Mouse (Mus musculus) adipocyte (in vitro differentiated cells): ENCODE measurements around the gene Abca12.

Experiments used
- DNase-seq: peaks from one replicate; pipeline ENCODE4 v3.0.0-alpha.2; 2016; ENCODE audit warnings: low spot score

Gene Abca12

DNA sequence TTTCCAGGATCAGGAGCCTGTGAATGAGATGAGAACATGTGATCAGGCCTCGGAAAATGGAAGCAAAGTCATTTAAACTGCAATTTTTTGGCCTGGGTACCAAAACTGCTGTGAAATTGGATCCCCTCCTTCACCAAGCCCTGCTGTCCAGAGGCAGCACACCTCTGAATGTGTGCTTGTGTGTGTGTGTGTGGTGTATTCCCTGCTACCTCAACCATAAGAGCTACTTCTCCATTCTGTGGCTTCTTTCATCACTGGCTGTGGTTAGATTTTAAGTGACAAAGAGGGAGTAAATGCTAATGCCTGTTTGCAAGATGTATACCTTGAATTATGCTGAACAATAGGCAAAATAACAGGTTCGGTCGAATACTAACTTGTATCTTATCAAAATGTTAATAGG lies 84.4 kb downstream of the Abca12 start:
- DNase-seq = no peak

DNA sequence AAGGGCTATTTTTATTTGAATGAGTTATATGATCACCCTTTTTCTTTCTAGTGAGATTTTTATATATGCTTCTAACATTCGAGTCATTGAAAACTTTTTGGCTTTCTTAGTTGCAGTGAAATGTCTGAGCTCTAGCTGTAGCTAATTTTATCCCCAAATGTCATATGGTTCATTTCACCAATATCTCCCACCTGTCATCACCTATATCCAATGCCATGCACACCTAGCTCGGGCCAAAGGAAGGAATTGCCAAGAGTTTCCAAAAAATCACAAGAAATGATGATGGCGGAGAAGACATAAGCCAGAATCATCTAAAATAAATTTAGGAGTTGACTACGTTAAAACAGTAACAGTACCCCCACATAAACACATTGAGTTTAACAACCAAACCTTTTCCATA lies 102.5 kb downstream of the Abca12 start:
- DNase-seq = no peak

DNA sequence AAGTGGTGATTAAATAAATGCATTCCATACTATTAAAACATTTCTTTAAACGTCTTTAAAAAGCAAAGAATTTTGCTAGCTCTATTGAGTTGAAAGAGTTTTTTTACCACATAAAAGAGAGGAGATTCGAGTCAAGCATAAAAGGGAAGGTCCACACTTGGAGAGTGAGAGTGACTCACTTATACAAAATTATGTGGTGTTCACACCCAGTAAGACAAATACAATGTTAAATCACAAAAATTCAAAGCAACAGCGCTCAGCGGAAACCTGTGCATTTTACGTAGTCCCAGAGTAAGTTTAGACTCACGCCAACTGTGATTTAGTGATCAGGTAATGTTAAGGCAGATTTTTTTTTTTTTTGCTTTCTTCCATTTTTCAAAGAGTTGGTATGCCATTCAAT lies 104.1 kb downstream of the Abca12 start:
- no peak for DNase-seq

DNA sequence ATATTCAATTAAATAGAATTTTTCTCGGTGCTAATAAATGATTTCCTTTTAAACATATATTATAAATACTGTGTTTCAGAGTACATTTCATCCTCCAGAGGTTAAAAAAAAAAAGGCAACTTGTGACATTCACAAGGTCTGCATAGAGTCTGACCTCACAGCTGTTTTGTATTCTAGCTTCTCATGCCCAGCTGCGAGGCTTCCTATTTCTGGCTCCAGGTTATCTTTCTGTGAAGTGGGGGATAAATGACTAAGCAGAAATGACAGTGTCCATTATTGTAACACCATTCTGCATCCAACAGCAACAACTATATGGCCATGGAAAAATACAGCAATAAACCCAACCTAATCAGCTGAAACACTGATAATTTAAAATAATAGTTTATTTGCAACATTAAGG lies 107.3 kb downstream of the Abca12 start:
- no peak for DNase-seq

DNA sequence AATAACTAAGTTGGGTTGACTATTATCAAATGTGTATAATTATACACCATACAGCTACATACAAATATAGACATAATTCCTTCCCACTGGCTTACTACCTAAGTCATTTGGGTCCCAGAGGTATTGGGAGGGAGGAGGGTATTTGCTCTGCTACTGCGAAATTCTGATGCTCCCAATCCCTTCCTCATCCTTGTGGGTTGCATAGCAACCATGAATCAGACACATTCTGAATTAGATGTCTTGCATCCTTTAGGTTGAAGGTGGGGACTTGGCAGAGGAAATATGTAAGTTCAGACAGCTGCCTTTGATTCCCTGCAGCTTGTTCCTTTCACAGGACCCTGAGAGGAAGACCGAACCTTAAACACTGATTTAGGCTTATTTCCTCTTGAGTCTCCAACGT lies 108.5 kb downstream of the Abca12 start:
- no peak for DNase-seq

DNA sequence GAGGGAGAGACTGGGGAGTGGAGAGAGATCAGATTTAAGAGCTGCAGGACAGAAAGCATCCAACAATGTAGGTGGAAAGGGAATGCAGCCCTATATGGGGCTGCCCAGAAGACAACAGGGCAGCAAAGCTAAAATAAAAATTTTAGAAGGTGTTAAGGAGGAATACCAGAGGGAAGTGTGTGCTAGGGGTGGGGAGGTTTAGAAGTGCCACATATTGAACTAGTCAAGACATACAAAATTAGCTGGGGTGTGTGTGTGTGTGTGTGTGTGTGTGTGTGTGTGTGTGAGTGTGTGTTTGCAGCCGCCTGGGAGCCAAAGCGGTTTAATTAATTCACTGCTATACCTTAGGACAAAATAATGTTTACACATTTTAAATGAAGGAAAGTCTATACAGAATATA lies 110.1 kb downstream of the Abca12 start:
- no peak for DNase-seq

DNA sequence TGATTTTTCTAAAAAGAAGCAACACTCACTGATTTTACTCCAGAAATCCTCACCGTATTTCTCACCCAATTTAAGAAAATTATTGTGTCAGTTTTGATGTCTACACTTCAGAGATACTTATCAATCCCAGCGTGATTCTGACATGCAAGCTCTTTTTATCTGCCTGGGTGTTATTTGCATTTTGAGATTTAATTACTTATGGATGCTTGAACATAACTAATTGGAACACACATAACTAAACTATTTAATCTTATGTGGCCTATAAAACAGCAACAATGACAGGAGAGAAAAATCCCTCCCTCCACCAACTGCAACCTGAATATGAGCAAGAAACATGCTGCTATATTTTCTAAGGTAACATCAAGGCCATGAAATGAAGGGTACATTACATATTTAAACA lies 117.7 kb downstream of the Abca12 start:
- DNase-seq = no peak

DNA sequence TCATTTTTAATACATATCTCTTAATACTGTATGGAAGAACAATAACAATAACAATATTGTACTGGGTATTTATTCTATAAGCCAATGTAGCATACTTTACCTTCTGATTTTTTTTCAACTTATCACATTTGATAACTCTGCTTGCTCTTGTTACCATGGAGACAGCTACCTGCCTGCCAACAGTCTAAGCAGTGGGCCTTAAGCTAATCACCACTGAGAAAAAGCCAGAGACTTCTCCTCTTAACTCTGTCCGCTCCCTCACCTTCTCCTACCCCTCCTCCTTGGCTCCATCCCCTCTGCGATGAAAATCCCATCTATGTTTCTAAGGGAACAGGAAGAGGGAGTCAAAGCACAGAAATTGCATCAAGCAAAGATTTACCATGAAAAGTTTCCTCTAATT lies 118.1 kb downstream of the Abca12 start:
- DNase-seq = no peak

DNA sequence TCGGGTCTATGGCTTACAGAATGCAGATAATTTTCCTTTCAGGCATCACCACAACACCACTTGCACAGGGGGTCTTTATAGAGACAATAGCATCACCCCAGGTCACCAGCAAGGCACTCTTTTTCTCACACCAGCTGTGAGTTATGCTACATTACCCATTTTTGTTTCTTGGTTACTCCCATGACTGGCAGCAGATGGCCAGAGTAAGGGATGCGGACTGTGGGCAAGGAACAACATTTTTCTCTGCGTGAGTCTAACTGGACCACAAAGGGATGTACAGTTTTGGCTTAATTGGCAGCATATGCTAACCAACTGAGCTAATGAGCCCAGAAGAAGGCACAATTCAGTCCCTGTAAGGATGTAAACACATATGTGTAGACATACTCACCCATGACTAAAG lies 122.8 kb downstream of the Abca12 start:
- DNase-seq = no peak

DNA sequence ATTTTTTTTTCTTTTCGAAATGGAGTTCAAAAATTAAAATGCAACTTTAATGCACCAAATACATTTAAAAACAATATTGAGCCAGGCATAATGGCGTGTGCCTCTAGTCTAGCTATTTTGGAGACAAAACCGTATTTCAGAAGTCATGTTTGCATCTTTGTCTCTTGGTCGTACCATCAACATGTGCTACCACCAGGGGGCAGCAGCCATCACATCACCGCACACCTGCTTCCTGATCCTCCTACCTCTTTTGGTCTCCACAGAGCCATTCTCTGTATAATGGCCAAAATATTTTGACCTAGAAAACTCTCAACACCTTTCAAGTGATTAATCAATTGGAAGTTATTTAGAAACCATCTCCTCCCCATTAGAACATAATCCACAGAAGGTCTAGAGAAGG lies 125.2 kb downstream of the Abca12 start:
- DNase-seq = peak; percentile 68

DNA sequence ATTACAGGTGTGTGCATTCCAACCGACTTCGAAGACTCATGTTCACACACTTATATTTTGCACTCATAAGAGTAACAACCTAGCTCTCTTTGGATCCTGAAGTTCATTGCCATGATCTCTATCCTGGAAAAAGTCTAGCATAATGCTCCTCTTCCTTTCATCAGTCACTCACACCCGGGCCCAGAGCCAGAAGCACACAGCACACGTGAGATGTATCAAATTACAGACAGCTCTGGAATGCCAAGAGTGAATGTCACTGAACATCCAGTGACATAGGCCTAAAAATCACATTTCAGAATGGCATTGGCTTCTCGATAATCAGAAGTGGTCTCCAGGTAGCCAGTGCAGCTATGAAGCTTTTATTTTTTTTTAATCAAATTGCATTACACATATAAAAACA lies 137.8 kb downstream of the Abca12 start:
- peak; percentile 7 for DNase-seq

DNA sequence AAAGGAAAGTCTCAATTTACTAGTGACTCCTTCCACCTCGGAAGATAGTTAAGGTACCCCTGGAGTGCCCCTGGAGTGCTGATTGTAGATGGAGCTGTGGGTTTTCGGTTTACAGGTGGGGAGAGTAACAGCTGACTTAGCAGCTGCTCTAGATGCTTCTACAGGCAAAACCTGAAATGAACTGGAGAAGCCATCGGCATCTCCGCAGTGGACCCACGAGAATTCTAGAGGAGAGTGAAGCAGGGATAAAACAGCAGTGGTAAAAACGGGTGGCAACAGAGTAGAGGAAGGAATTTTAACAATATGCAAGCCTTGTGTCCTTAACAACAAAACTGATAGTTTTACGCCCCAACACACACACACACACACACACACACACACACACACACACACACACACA lies 142.2 kb downstream of the Abca12 start:
- no peak for DNase-seq

DNA sequence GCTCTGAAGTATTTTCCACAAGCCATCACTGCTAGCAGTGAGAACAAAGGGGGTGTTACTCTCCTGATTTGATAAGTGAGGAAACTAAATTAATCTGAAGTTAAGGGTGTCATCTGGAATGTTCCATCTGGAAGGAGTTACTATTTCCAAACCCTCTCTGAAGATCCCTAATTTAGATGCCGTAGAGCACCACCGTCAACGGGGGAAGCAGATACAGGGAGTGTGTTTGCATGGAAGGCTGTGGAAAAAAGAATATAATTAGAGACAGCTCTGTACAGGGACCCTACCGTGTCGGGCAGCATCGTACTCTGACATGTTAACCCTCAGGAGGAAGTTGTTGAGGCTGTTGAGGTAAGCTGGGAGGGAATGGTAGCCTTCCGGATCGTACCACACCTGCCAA lies 142.6 kb downstream of the Abca12 start:
- no peak for DNase-seq

DNA sequence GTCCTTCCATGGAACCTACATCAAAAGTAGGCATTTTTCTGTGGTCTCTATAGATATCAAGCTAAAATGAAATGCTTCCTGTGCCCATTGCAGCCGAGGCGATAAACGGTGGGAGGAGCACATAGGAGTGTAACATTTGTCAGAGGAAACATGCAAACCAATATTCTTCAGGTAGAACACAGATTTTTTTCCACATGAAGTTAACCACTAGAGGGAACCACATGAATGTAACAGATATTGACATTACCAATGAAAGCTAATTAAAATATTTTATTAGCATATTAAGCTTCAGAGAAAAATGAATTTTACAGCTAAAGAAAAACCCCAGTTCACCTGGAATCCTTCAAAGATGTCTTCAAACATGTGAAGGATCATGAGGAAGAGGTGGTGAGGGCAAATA lies 144.6 kb downstream of the Abca12 start:
- DNase-seq = no peak

DNA sequence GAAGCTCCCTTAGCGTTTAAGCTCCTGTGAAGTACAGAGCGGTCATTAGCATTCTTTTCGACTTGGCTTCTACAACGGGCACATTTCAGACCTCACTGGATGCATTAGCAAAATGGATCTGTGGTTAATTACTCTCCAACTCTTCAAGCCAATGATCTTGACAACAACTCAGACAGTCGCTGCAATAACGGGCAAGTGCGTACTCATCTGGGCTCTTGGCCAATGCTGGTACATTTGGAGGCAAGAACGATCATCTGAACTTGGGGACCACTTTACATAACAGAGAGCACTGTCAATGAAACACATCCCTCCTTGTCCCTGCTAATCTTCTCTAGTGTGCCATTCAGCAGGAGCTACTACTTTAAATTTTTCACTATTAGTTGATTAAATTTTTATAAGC lies 148.1 kb downstream of the Abca12 start:
- DNase-seq = no peak

DNA sequence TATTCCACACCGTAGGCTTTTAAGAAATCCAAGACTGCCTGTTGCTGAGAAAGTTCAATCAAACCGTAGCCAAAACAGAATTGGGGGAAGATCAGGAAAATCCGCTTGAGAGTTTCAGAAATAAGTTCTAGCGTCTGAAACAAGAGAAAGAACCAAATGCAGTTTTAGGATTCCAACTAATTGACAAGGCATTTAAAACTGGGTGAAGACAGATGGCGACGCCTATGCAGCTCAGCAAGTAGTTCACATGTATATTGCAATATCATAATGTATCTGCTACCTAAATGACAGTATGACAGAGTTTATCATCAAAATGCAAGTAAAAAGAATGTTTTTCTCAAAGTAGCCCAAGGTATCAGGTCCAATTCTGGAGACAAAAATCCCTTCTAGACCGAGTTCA lies 151.2 kb downstream of the Abca12 start:
- no peak for DNase-seq

DNA sequence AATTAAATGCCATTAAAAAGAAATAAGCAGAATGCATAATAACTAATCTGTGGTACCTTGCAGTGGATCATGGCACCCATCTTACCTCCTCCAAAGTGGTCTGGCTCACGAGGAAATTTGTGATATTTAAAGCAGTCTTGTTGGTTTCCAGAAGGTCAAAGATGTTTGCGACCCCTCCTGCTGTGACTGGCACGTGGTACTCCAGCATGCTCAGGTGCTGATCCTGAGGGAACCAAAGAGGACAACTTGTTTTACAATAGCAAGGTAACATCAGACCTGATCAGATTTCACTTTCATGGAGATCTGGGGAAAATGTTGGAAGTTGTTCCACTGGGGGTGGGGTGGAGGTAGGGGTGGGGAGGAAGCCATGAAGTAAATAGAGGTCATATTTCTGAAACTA lies 170.1 kb downstream of the Abca12 start:
- DNase-seq = no peak

DNA sequence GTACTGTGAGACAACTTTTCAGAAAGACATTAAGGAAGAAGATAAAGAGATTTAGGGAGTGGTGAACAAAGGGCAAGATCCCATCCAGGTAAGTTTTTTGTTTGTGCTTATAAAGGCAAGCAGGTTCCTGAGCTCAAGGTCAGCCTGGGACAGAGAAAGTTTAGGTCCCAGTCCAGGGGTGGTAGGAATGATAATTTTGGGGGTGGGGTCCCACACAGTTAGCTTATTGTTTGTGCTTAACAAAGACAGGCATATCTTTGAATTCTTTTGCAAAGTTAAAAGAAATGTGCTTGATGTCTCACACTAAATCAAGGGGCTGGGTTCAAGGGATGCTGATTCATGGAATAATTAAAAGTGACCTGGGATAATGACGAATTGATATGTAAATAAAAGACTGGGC lies 173.3 kb downstream of the Abca12 start:
- no peak for DNase-seq

DNA sequence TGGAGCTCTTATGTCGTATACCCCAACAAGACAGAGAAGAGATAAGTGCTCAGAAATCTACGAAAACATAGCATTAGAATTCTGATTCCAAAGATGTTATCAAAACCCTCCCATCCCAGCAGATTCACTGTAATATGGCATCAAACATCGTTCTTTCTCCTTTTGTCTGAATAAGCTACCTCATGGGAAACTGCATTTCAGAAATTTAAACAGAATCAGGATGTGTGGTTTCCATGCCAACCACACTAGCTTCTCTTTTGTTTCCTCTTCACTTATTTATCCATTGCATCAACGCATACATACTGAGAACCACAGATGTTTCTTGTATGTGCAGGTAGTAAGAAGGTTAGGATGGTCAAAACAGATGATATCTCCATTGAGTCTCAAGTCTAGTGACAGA lies 175.1 kb downstream of the Abca12 start:
- DNase-seq = no peak

DNA sequence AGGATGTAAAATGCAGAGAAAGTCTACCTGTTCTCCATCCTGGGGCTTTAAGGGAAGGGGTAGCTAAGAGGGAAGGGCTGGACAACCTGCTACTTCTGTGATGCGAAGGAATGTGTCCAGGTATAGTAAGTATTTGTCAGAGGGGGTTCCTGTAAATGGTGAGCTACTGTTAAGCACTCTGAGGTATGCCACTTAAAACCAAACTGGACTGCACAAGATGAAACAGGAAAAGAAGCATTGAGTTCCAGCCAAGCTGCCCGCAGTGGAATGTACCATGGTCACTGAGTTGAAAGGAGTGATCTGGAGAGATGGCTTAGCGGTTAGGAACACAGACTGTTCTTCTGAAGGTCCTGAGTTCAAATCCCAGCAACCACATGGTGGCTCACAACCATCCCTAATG lies 179.4 kb downstream of the Abca12 start:
- DNase-seq = no peak

DNA sequence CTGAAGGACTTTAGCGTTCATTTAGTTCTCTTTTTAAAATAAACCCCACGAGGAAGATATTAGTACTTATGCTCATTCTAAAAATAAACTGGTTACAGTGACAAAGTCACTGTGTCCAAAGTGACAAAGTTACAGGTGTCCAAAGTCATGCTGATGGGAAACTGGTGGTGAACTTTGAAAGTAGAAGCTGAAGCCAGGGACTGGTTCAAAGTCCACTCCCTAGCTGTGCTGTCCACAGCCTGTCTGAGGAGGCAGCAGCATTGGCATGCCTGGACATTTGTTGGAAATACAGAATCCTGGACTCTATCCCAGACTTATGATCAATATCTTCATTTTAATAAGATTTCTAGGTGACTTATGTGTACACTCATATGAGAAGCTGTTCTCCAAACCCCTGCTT lies 183.5 kb downstream of the Abca12 start:
- DNase-seq = no peak

DNA sequence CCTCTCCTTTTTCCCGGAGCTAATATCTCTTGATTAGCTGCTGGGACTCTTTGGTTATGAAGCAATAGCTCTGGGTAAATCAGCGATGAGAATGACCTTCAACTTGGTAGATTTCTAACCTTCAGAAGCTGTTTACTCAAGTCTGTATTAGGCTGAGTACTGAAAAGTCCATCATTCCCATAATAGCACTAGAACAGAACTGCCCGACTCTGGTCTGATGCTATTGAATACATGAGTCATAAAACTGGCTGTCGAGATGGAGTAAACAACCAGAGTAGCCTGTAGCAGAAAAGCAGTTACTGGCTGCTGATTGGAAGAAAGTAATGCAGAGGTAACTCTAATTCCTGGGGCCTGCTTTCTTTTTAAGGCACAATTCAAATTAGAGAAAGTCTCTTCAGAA lies 211.1 kb downstream of the Abca12 start:
- no peak for DNase-seq

DNA sequence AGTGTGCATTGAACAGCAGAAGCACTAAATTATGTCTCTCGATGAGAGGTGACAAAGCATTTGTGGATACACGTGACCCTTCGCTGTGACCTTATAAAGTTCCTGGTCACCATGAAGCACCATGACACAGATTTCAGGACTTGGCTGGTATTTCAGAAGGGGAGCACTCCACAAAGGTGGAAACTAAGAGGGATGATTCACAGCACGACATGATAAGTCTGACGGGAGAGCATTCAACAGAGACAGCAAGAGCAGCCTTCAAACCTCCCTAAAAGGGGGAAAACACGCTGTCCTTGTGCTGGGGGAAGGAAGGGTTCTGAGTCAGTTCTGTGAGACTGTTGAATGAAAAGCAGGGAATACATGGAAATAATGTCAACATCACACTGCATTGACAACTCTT lies 218.5 kb downstream of the Abca12 start:
- no peak for DNase-seq

DNA sequence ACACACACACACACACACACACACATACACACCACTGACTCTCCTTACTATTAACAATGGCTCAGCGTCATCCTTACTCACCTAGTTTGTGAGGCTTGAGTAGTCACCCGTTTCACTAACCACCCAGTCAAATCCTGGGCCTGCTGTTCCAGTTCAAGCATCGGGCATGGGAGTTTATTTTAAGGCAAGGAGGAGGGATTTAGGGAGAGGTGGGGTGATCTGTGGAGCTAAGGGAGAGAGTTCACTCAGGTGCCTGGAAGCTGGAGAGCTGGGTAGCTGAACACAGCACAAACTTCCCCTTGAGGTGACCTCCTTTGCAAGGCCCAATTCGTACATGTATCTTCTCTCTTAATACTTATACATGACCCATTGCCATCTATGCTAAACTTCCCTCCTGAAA lies 219.4 kb downstream of the Abca12 start:
- DNase-seq = no peak

DNA sequence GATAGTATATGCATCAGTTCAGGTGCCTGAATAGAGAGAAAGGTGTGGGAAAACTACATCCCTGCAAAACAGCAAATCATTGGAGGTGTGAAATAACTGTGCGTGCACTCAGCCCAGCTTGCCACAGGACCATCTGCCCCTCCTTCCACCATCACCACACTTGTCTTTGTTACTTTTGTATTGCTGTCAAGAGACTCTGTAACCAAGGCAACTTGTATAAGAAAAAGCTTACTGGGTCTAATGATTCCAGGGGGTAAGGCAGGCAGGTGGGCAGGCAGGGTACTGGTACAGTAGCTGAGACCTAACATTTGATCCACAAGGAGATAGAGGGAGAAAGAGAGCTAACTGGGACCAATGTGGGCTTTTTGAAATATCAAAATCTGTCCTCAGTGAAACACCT lies 220.8 kb downstream of the Abca12 start:
- no peak for DNase-seq
